Mouse (Mus musculus): ENCODE results near the gene Gm20388.

Gene Gm20388

GRCm38 (mm10) chr8:120100388-120101067 is 189.9 kb downstream of the Gm20388 start:
- DNase-seq = no peak

DNA sequence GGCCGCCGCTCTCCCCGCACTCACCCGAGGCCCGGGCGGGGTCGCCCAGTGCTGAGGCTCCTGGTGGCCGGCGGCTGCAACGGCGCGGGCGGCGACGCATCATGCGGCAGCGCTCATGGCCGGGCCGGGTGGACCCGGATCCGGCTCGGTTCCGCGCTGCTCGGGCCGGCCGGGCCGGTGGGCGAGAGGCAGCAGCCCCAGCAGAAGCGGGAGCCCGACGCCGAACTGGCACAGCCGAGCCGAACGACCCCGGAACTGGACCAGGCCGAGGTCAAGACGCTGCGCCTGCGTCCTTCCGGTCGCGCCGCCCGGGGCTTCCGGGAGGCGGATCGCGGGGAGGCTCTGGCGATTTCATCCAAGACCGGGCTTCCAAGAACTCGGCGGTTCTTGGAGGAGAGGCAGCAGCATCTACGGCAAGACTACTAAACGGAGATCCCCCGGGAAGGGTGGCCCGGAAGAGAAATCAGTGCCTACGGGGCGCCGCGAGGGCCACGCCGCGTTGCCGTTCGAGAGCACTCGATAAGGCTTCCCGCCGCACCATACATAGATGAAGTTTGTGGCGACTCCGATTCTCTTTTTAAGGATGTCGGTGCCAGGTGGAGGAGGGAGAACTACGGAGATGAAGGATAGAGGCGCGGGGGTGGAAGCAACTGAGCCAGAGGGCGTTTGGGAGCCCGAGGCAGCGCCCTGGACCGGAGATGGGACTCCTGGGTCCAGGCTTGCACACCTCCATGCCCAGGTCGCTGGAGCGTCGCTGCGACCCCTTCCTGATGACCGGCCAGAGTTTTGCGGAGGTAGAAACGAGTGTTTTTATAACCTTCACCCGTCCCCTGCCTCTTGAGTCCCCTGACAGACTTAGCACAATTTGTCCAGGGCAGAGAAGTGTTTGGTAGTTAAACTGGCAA is 190.7 kb downstream of the Gm20388 start, which contains the start of gene Zdhhc7:
Gene Zdhhc7 (minus strand): TSS at position 415 of the 905 bp plus-strand sequence.
- DNase-seq = peak; percentile 88 to 89

- peak in 1 of 2 experiments; percentile 50 for DNase-seq
These were observed 193.3 kb downstream of the Gm20388 start for GRCm38 (mm10) chr8:120103916-120104315.

- peak; percentile 79 to 88 for DNase-seq
These were observed 194.2 kb downstream of the Gm20388 start for GRCm38 (mm10) chr8:120104721-120105272.

- DNase-seq = peak; percentile 66 to 68
These were observed 198.5 kb downstream of the Gm20388 start for GRCm38 (mm10) chr8:120109149-120109548.

- DNase-seq = no peak
These were observed 200.3 kb downstream of the Gm20388 start for GRCm38 (mm10) chr8:120110966-120111365.

- peak in 1 of 2 experiments; percentile 49 for DNase-seq
These were observed 200.7 kb downstream of the Gm20388 start for GRCm38 (mm10) chr8:120111382-120111781.

DNA sequence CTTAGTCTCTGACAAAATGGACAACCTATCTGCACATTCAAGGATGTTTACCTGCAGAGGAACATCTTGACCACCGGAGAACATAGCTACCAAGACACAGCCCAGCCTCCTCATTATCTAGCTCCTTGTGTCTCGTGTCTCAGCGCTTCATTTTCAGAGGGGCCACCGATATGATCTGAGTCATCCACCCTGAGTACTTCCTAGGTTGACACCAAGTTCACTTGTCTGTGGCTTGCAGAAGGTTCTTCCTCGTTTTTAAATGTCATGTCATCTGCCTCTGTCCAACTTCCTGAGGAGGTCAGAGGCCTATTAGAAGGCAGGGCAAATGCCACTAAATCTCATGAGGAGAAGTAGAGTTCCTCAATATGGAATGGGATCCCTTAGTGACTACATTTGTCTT is 201.9 kb downstream of the Gm20388 start:
- DNase-seq = no peak

GRCm38 (mm10) chr8:120113306-120113705 is 202.7 kb downstream of the Gm20388 start:
- DNase-seq = peak; percentile 74 to 78

DNA sequence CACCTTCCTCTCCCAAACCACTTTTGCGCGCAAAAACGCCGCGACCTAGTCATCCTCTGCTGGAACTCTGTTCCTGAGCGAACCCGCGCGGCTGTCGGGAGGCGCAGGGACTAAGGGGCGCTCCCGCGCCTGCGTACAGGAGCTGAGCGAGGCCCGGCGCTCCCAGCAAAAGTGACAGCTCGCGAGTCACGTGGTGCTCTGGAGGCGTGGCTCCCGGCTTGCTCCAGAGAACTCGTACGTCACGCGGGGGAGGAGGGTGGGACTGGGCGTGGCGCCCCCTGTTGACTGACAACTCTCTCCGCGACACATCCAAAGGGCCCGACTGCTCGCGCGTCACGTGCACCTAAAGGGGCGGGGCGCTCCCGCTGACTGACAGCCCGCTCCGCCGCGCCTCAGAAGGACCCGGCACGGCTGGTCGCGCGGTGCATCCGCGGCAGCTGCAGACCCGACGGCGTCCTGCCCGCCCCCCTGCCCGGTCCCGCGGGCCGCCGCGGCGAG is 203.2 kb downstream of the Gm20388 start, which contains the start of gene 6430548M08Rik:
Gene 6430548M08Rik (plus strand): TSS at position 395 of the 498 bp plus-strand sequence.
- peak; percentile 100 for DNase-seq

- DNase-seq = peak in 1 of 2 experiments; percentile 47
These were observed 203.7 kb downstream of the Gm20388 start for GRCm38 (mm10) chr8:120114315-120114841.

GRCm38 (mm10) chr8:120116600-120116999 is 206.0 kb downstream of the Gm20388 start:
- DNase-seq = no peak

- no peak for DNase-seq
These were observed 207.5 kb downstream of the Gm20388 start for GRCm38 (mm10) chr8:120118162-120118561.

GRCm38 (mm10) chr8:120118847-120119246 is 208.2 kb downstream of the Gm20388 start:
- no peak for DNase-seq

DNA sequence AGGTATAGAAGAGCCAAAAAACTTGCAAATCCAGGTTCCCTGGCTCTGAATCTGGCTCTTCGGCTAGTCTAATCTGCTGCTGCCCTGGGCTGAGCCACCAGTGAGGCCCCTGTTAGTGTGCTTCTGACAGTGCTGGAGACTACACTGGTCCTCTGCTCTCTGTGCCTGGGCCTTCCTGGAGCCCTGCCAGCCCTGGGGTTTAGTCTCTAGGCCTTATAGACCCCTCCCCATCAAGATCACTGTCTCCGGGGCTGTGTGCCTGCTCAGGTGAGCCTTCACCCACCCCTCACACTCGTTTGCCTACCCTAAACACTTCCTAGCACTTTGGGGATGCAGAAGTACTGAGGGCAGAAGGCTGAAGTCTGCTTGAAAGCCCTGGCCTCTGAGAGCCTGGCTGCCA is 208.8 kb downstream of the Gm20388 start:
- DNase-seq = no peak

DNA sequence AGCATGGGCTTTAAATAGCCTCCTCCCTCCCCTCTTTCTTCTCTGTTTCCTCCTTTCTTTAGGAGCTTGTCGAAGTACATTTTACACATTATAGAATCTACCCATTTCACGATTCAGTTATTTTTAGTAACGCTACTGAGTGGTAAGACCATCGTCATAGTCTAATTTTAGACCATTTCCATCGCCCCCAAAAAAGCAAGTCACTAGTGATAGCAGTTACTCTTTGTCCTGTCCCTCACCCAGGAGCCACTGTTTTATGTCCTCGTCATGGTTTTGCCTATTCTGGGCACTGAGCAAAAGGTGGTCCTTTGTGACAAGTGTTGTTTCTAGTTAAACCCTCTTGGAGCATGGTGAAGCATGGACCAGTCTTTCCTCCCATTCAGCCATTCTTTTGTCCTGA is 209.3 kb downstream of the Gm20388 start:
- no peak for DNase-seq

DNA sequence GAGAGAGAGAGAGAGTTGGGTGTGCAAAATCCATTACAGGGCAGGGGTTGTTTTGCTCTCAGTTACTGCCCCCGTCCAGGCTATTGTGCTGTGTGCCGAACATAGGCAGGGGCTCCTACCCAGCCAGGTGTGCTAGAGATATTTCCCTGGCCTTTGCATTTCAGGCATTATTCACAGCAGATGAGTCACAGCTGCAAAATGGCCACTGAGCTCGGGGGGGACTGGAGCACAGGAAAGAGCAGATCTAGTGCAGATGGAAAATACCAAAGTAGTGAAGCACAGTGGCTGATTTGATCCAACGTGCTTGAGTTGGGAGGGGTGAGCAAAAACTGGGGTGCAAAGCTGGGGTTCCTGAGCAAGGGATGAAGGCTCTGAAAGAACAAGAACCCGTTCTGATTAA is 210.3 kb downstream of the Gm20388 start:
- no peak for DNase-seq

DNA sequence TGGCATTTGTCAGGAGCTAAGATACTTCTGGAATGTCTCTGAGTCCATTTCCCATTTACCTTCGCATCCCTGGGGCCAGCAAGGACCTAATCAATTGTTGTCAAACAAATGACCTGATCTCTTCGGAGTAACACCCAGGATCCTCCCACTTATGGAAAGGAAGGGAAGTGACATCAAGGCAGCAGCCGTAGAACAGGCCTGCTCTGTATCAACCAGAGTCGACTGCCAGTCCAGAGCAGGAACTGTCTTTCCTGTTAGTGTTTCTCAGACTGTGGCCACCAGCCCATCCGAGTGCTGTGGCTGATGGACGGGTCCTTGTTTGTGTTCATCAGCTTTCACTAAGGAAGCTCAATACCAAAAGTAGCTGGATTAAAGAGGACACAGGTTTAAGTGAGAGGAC is 213.6 kb downstream of the Gm20388 start:
- DNase-seq = peak; percentile 49 to 62

DNA sequence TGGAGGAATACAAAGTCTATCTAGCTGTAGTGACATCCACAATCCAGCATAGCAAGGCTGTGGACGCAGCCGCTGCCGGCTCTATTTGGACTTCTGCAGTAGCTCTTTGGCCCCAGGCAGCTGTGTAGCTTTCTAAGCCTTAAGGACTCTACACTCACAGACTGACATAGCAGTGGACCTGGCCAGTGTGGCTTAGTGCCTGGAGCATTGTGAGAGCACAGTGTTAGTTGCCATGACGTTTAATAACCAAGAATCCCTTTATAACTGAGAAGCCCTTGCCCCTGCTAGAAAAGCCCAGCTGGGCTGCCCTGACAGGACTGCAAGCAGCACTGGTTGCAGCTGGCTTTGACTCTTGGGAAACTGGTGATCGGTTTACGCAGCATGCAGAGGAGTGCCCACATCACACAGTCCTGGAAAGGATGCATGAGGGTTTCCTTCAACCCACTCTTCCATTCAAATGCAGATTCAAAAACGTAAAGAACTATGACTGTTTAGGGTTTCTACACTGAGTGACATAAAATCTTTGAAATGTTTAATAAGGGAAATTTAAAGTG is 214.3 kb downstream of the Gm20388 start:
- DNase-seq = no peak

DNA sequence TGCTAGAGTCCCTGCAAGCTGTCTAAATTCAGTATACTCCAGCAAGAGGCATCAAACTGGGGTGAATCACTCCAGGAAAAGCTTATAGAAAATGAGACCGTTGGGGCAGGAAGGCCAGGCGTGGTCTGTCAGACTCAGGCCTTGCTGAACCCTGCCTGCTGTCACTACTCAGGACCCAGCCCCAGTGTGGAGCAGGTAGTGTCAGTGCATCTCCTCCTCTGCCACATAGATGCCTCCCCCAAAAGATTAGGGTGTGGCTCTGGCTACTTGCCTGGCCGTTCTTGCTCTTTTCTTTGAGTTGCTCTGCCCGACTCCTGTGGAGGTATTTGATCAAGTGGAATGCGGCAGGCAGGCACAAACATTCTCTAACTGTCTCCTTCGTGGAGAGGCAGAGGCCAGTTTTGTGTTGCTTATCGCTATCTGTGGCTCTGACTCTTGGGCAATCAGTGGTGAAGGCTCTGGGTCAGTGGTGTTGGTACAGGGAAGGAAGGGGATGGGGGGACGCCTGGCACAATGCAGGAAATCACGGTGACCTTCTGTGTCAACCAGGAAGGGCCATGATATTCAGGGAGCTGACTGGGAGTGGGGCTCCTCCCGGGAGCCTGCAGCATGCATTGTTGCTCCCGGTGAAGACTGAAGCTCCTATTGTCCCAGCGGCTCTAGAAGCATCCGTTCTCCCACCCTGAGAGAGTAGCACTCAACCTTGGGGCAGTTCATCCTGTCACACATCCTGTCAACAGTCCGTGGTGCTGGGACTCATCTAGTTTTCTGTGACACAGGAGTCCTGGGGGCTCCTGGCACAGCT is 215.9 kb downstream of the Gm20388 start:
- DNase-seq = peak; percentile 59 to 82

GRCm38 (mm10) chr8:120129547-120129946 is 218.9 kb downstream of the Gm20388 start:
- peak in 1 of 2 experiments; percentile 51 for DNase-seq

- DNase-seq = no peak
These were observed 220.5 kb downstream of the Gm20388 start for GRCm38 (mm10) chr8:120131158-120131557.
